10 mouse cellular contexts compared by ENCODE assay signal in genomic region chr12:59040851-59041250, GRCm38 (mm10). TPM values are rescaled to one million over a fixed set of nuclear protein-coding genes. Genes with fewer than 3 reads are reported as not detected.
DNase-seq lines count a peak whose midpoint lies in the region; ATAC-seq and TF ChIP-seq lines count a peak whose summit lies in the region.
"Had no signal": no experiment of that assay in that cellular context is flagged by ENCODE, and none has a peak within 500 bp of the region (broad histone marks: within the 10 kb centered on the region; RNA-seq: fewer than 3 reads in every experiment).

No protein-coding gene starts in this region.

- DNase-seq in forebrain, embryonic 10.5 days (ENCODE audit: extremely low spot score, low spot score) = peak; percentile 18
- no peak for DNase-seq in forebrain, postnatal 0 days
- DNase-seq in liver, embryonic 11.5 days (ENCODE audit: low spot score) = no peak
- no peak for DNase-seq in liver
- DNase-seq in intestine, embryonic 14.5 days (ENCODE audit: low spot score) = no peak
- DNase-seq in thymus, postnatal 0 days (ENCODE audit: low spot score) = no peak
- no peak for DNase-seq in adrenal gland, adult 2 months
- DNase-seq: cerebellum, adult 2 months; kidney, postnatal 25 days had no signal

- H3K4me3 ChIP-seq in forebrain, embryonic 10.5 days = no peak overlapping the region
- no peak overlapping the region for H3K4me3 ChIP-seq in forebrain, postnatal 0 days (ENCODE audit: low read depth, low read length)
- H3K4me3 ChIP-seq in liver, embryonic 11.5 days (ENCODE audit: low read depth, low read length) = no peak overlapping the region
- no peak overlapping the region for H3K4me3 ChIP-seq in intestine, embryonic 14.5 days (ENCODE audit: low read depth, low read length)
- no peak overlapping the region for H3K4me3 ChIP-seq in midbrain, embryonic 13.5 days (replicated peaks)

- peaks cover 7% of the 10 kb centered on the region for H3K4me1 ChIP-seq in forebrain, embryonic 10.5 days
- no peaks in the 10 kb centered on the region for H3K4me1 ChIP-seq in forebrain, postnatal 0 days (ENCODE audit: insufficient read depth)
- no peaks in the 10 kb centered on the region for H3K4me1 ChIP-seq in liver, embryonic 11.5 days (replicated peaks; ENCODE audit: control insufficient read depth, insufficient read depth, low read length)
- no peaks in the 10 kb centered on the region for H3K4me1 ChIP-seq in intestine, embryonic 14.5 days (replicated peaks; ENCODE audit: control insufficient read depth, insufficient read depth, low read length)
- peaks cover 6% of the 10 kb centered on the region for H3K4me1 ChIP-seq in midbrain, embryonic 13.5 days (replicated peaks)

- no peak overlapping the region for H3K27ac ChIP-seq in forebrain, embryonic 10.5 days
- no peak overlapping the region for H3K27ac ChIP-seq in forebrain, postnatal 0 days (ENCODE audit: low read depth, low read length)
- H3K27ac ChIP-seq in liver, embryonic 11.5 days (ENCODE audit: low read depth, low read length) = peak overlapping the region; percentile 23
- peak overlapping the region; percentile 80; the same call in 1 of the 2 replicates for H3K27ac ChIP-seq in intestine, embryonic 14.5 days (ENCODE audit: low read depth)
- H3K27ac ChIP-seq in midbrain, embryonic 13.5 days = peak overlapping the region; percentile 7; the same call in 1 of the 2 replicates

- peaks cover 44% of the 10 kb centered on the region for H3K36me3 ChIP-seq in forebrain, embryonic 10.5 days (replicated peaks)
- H3K36me3 ChIP-seq in forebrain, postnatal 0 days (ENCODE audit: insufficient read depth) = peaks cover 31% of the 10 kb centered on the region
- peaks cover 4% of the 10 kb centered on the region; the same call in 1 of the 2 replicates for H3K36me3 ChIP-seq in liver, embryonic 11.5 days (ENCODE audit: control insufficient read depth, insufficient read depth, low read length)
- peaks cover 42% of the 10 kb centered on the region for H3K36me3 ChIP-seq in intestine, embryonic 14.5 days (ENCODE audit: control insufficient read depth, insufficient read depth, low read length)
- H3K36me3 ChIP-seq in midbrain, embryonic 13.5 days = peaks cover 38% of the 10 kb centered on the region

- 35% methylated on average over 7 of the region's 7 CpGs for WGBS in forebrain, embryonic 10.5 days
- WGBS in forebrain, postnatal 0 days = 32% methylated on average over 7 of the region's 7 CpGs
- 16% methylated on average over 7 of the region's 7 CpGs for WGBS in liver, embryonic 11.5 days
- 32% methylated on average over 7 of the region's 7 CpGs for WGBS in intestine, embryonic 14.5 days
- WGBS in midbrain, embryonic 13.5 days = 29% methylated on average over 7 of the region's 7 CpGs

- H3K9me3 ChIP-seq in forebrain, embryonic 10.5 days = no peaks in the 10 kb centered on the region
- no peaks in the 10 kb centered on the region for H3K9me3 ChIP-seq in forebrain, postnatal 0 days (ENCODE audit: low read length)
- H3K9me3 ChIP-seq in liver, embryonic 11.5 days (ENCODE audit: control insufficient read depth, low read length) = no peaks in the 10 kb centered on the region
- H3K9me3 ChIP-seq in intestine, embryonic 14.5 days (ENCODE audit: control insufficient read depth, low read length) = no peaks in the 10 kb centered on the region
- H3K9me3 ChIP-seq in midbrain, embryonic 13.5 days = no peaks in the 10 kb centered on the region

- no peak for ATAC-seq in forebrain, postnatal 0 days
- peak; percentile 61 for ATAC-seq in liver, embryonic 11.5 days (replicated peaks; ENCODE audit: low FRiP score)
- ATAC-seq in intestine, embryonic 14.5 days (replicated peaks; ENCODE audit: low FRiP score, low TSS enrichment, low read depth) = no peak; the same call in 1 of the 2 replicates
- ATAC-seq in midbrain, embryonic 13.5 days = 0 out of 2 replicates have a peak, but pooled peaks have one; percentile 44

- no peak for TF ChIP-seq CTCF in forebrain, postnatal 0 days (IDR thresholded peaks at IDR 0.05; ENCODE audit: low read depth)

- no peak overlapping the region for H3K9ac ChIP-seq in forebrain, postnatal 0 days
- no peak overlapping the region for H3K9ac ChIP-seq in liver, embryonic 11.5 days (ENCODE audit: low read depth, low read length)
- no peak overlapping the region for H3K9ac ChIP-seq in intestine, embryonic 14.5 days (ENCODE audit: low read length)
- no peak overlapping the region for H3K9ac ChIP-seq in midbrain, embryonic 13.5 days (replicated peaks)

- H3K4me2 ChIP-seq in forebrain, postnatal 0 days (ENCODE audit: low read depth) = no peak overlapping the region
- H3K4me2 ChIP-seq in liver, embryonic 11.5 days = no peak overlapping the region
- no peak overlapping the region for H3K4me2 ChIP-seq in intestine, embryonic 14.5 days (ENCODE audit: low read length)
- no peak overlapping the region for H3K4me2 ChIP-seq in midbrain, embryonic 13.5 days (replicated peaks)

- no peaks in the 10 kb centered on the region for H3K27me3 ChIP-seq in forebrain, embryonic 10.5 days (ENCODE audit: poor library complexity, severe bottlenecking)
- no peaks in the 10 kb centered on the region for H3K27me3 ChIP-seq in forebrain, postnatal 0 days (ENCODE audit: insufficient read depth, low read length)
- no peaks in the 10 kb centered on the region for H3K27me3 ChIP-seq in liver, embryonic 11.5 days (replicated peaks; ENCODE audit: control insufficient read depth, insufficient read depth, low read length)
- H3K27me3 ChIP-seq in intestine, embryonic 14.5 days (replicated peaks; ENCODE audit: control insufficient read depth, insufficient read depth, low read length) = no peaks in the 10 kb centered on the region
- no peaks in the 10 kb centered on the region for H3K27me3 ChIP-seq in midbrain, embryonic 13.5 days

RNA-seq across cellular contexts. Expression of gene Trappc6b, which starts 20.4 kb away (rescaled TPM):
- polyA plus RNA-seq in forebrain, embryonic 10.5 days (2016; fragmentation: Nextera tagmentation; extraction: Ambion mirVana) = 65.5 and 66.3 TPM in 2 replicates
- total RNA-seq in forebrain, postnatal 0 days (2014; rRNA removed) = 64.8 and 68.3 TPM in 2 replicates
- 168 and 178 TPM in 2 replicates for polyA plus RNA-seq in forebrain, postnatal 0 days (2015; fragmentation: Nextera tagmentation; extraction: Ambion mirVana)
- 58.9 and 60.8 TPM in 2 replicates for polyA plus RNA-seq in liver, embryonic 11.5 days (2014; fragmentation: Nextera tagmentation; extraction: Ambion mirVana)
- 54.1 and 57.0 TPM in 2 replicates for polyA plus RNA-seq in intestine, embryonic 14.5 days (2014; fragmentation: Nextera tagmentation; extraction: Ambion mirVana)
- 146 and 161 TPM in 2 replicates for polyA plus RNA-seq in midbrain, embryonic 13.5 days (2015; fragmentation: Nextera tagmentation; extraction: Ambion mirVana)
- 103 and 114 TPM in 2 replicates for polyA plus RNA-seq in thymus, postnatal 0 days (2015; fragmentation: Nextera tagmentation; extraction: Ambion mirVana)
- 10 to 100 TPM; 83.5 to 90.5 TPM for total RNA-seq in adrenal gland, adult 2 months (2021)
- polyA plus RNA-seq in adrenal gland, adult 2 months (2012; rRNA removed) = 86.1 and 101 TPM in 2 replicates

RNA-seq across cellular contexts. Expression of gene Pnn, which starts 25.8 kb away (rescaled TPM):
- polyA plus RNA-seq in forebrain, embryonic 10.5 days (2016; fragmentation: Nextera tagmentation; extraction: Ambion mirVana) = 122 and 133 TPM in 2 replicates
- total RNA-seq in forebrain, postnatal 0 days (2014; rRNA removed) = 21.9 and 28.8 TPM in 2 replicates
- polyA plus RNA-seq in forebrain, postnatal 0 days (2015; fragmentation: Nextera tagmentation; extraction: Ambion mirVana) = 38.1 and 50.3 TPM in 2 replicates
- 90.7 and 92.2 TPM in 2 replicates for polyA plus RNA-seq in liver, embryonic 11.5 days (2014; fragmentation: Nextera tagmentation; extraction: Ambion mirVana)
- polyA plus RNA-seq in intestine, embryonic 14.5 days (2014; fragmentation: Nextera tagmentation; extraction: Ambion mirVana) = 71.3 and 80.0 TPM in 2 replicates
- 109 and 120 TPM in 2 replicates for polyA plus RNA-seq in midbrain, embryonic 13.5 days (2015; fragmentation: Nextera tagmentation; extraction: Ambion mirVana)
- polyA plus RNA-seq in thymus, postnatal 0 days (2015; fragmentation: Nextera tagmentation; extraction: Ambion mirVana) = 91.8 and 97.7 TPM in 2 replicates
- total RNA-seq in adrenal gland, adult 2 months (2021) = 10 to 100 TPM; 28.9 to 51.7 TPM
- polyA plus RNA-seq in adrenal gland, adult 2 months (2012; rRNA removed) = 5.2 and 6.1 TPM in 2 replicates

RNA-seq across cellular contexts. Expression of gene Gemin2, which starts 27.7 kb away (rescaled TPM):
- polyA plus RNA-seq in forebrain, embryonic 10.5 days (2016; fragmentation: Nextera tagmentation; extraction: Ambion mirVana) = 42.3 and 42.8 TPM in 2 replicates
- 5.5 and 6.7 TPM in 2 replicates for total RNA-seq in forebrain, postnatal 0 days (2014; rRNA removed)
- polyA plus RNA-seq in forebrain, postnatal 0 days (2015; fragmentation: Nextera tagmentation; extraction: Ambion mirVana) = 9.3 and 10.8 TPM in 2 replicates
- polyA plus RNA-seq in liver, embryonic 11.5 days (2014; fragmentation: Nextera tagmentation; extraction: Ambion mirVana) = 33.9 and 36.5 TPM in 2 replicates
- polyA plus RNA-seq in intestine, embryonic 14.5 days (2014; fragmentation: Nextera tagmentation; extraction: Ambion mirVana) = 18.7 and 24.4 TPM in 2 replicates
- 17.9 and 18.2 TPM in 2 replicates for polyA plus RNA-seq in midbrain, embryonic 13.5 days (2015; fragmentation: Nextera tagmentation; extraction: Ambion mirVana)
- 29.7 and 32.6 TPM in 2 replicates for polyA plus RNA-seq in thymus, postnatal 0 days (2015; fragmentation: Nextera tagmentation; extraction: Ambion mirVana)
- 10 to 100 TPM in 1 of 2 experiments, 1 to 10 TPM in 1; 5.9 to 10.2 TPM for total RNA-seq in adrenal gland, adult 2 months (2021)
- polyA plus RNA-seq in adrenal gland, adult 2 months (2012; rRNA removed) = 1.1 and 1.5 TPM in 2 replicates

RNA-seq across cellular contexts. Expression of gene Sec23a, which starts 29.0 kb away (rescaled TPM):
- polyA plus RNA-seq in forebrain, embryonic 10.5 days (2016; fragmentation: Nextera tagmentation; extraction: Ambion mirVana) = 54.7 and 56.3 TPM in 2 replicates
- 156 and 159 TPM in 2 replicates for total RNA-seq in forebrain, postnatal 0 days (2014; rRNA removed)
- 84.4 and 95.5 TPM in 2 replicates for polyA plus RNA-seq in forebrain, postnatal 0 days (2015; fragmentation: Nextera tagmentation; extraction: Ambion mirVana)
- 42.5 and 51.6 TPM in 2 replicates for polyA plus RNA-seq in liver, embryonic 11.5 days (2014; fragmentation: Nextera tagmentation; extraction: Ambion mirVana)
- 70.8 and 75.9 TPM in 2 replicates for polyA plus RNA-seq in intestine, embryonic 14.5 days (2014; fragmentation: Nextera tagmentation; extraction: Ambion mirVana)
- 104 and 107 TPM in 2 replicates for polyA plus RNA-seq in midbrain, embryonic 13.5 days (2015; fragmentation: Nextera tagmentation; extraction: Ambion mirVana)
- 21.5 and 24.0 TPM in 2 replicates for polyA plus RNA-seq in thymus, postnatal 0 days (2015; fragmentation: Nextera tagmentation; extraction: Ambion mirVana)
- total RNA-seq in adrenal gland, adult 2 months (2021) = 10 to 100 TPM; 38.8 to 48.9 TPM
- 7.2 and 10.6 TPM in 2 replicates for polyA plus RNA-seq in adrenal gland, adult 2 months (2012; rRNA removed)

RNA-seq across cellular contexts. Expression of gene Mia2, which starts 54.7 kb away (rescaled TPM):
- polyA plus RNA-seq in forebrain, embryonic 10.5 days (2016; fragmentation: Nextera tagmentation; extraction: Ambion mirVana) = 43.8 and 46.3 TPM in 2 replicates
- 24.2 and 29.6 TPM in 2 replicates for total RNA-seq in forebrain, postnatal 0 days (2014; rRNA removed)
- 21.5 and 26.9 TPM in 2 replicates for polyA plus RNA-seq in forebrain, postnatal 0 days (2015; fragmentation: Nextera tagmentation; extraction: Ambion mirVana)
- polyA plus RNA-seq in liver, embryonic 11.5 days (2014; fragmentation: Nextera tagmentation; extraction: Ambion mirVana) = 79.7 and 85.8 TPM in 2 replicates
- polyA plus RNA-seq in intestine, embryonic 14.5 days (2014; fragmentation: Nextera tagmentation; extraction: Ambion mirVana) = 70.9 and 75.2 TPM in 2 replicates
- 38.4 and 40.0 TPM in 2 replicates for polyA plus RNA-seq in midbrain, embryonic 13.5 days (2015; fragmentation: Nextera tagmentation; extraction: Ambion mirVana)
- 181 and 195 TPM in 2 replicates for polyA plus RNA-seq in thymus, postnatal 0 days (2015; fragmentation: Nextera tagmentation; extraction: Ambion mirVana)
- total RNA-seq in adrenal gland, adult 2 months (2021) = 100 to 1,000 TPM; 114 to 180 TPM
- 20.8 and 31.9 TPM in 2 replicates for polyA plus RNA-seq in adrenal gland, adult 2 months (2012; rRNA removed)

Comparison
In these comparisons a context has a peak if more than half of its experiments do, and no peak if none do; other contexts are left out.
1. H3K27ac ChIP-seq: peak in liver, embryonic 11.5 days (single experiment), intestine, embryonic 14.5 days (single experiment) and midbrain, embryonic 13.5 days (single experiment); none in forebrain, embryonic 10.5 days (single experiment) and forebrain, postnatal 0 days (single experiment).
2. ATAC-seq: peak in liver, embryonic 11.5 days (single experiment) and midbrain, embryonic 13.5 days (single experiment); none in forebrain, postnatal 0 days (single experiment) and intestine, embryonic 14.5 days (single experiment).